Mouse (Mus musculus): ENCODE data around the gene D230025D16Rik.

DNA sequence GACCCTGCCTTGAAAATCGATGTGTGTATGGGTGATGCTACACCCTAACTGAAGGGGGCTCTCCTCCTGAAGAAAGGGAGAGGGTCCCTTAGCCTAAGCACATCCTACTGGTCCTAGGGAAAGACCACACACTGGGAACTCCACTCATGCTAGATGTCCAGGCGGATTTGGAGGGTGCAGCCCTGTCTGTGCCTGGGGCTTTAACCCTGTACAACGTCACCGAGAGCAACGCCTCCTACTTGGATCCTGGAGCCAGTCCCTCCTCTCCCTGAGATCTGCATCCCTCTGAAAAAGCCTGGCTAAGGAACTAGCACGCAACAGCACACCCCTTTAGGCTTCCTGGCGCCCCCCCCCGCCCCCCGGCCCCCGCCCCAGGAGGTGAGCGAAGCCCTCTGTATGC, 50.4 kb downstream of the D230025D16Rik start:
- TF ChIP-seq CTCF (IDR thresholded peaks at IDR 0.05; ENCODE audit: insufficient read depth, low read depth, low read length) (no peak), POLR2A (IDR thresholded peaks at IDR 0.05; ENCODE audit: insufficient read depth, low read depth, low read length) (no peak)
